Mouse (Mus musculus): ENCODE data around the gene Fahd2a.

GRCm38 (mm10) chr2:127416706-127417105 lies 27.7 kb downstream of the Fahd2a start:
- TF ChIP-seq CTCF (IDR thresholded peaks at IDR 0.05; ENCODE audit: borderline replicate concordance, extremely low read depth, insufficient read depth, insufficient read length) (no peak), POLR2A (IDR thresholded peaks at IDR 0.05; ENCODE audit: borderline replicate concordance, extremely low read depth, insufficient read depth, insufficient read length, poor library complexity, severe bottlenecking) (no peak)
